Mouse (Mus musculus) lung, postnatal 25 days (tissue): Measurements from ENCODE around the gene Sf3a2.
A peak's percentile ranks its signal among the peaks of the same experiment; 100 is the strongest.

Experiments
- DNase-seq: peaks from one replicate; pipeline ENCODE4 v3.0.0; 2022; ENCODE audit warnings: low spot score

Sf3a2 gene

GRCm38 (mm10) chr10:80798150-80799006, at the start of gene Sf3a2, which contains the start of gene Plekhj1:
TSS of gene Sf3a2 (plus strand) at chr10:80798198.
TSS of gene Plekhj1 (minus strand) at chr10:80798626.
- DNase-seq = peak; percentile 96

- peak; percentile 51 for DNase-seq
Measured at GRCm38 (mm10) chr10:80748609-80749008, 49.4 kb upstream of the Sf3a2 start.

DNA sequence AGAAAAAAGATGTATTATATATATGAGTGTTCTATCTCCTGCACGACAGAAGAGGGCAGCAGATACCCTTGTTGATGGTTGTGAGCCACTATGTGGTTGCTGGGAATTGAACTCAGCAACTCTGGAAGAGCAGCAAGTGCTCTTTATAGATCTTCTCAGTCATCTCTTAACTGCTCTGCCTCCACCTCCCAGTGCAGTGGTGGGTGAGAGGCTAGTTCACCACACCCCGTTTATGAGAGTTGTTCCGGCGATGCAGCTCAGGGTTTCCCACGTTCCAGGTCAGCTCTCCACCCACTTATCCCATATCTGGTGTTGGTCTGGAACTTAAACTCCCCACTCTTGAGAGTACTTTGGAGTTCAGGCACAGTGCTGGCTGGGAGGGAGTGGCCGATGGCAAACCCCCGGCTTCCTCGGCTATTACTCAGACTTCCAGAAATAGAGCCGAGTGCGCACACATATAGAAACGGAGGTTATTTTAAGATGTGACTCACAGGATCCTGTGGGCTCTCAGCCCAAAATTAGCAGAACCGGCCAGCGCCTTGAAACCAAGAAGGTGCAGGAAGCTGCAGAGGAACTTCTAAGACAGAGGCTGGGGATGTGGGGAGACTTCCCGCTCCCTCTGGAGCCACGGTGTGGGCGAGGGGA, 46.7 kb upstream of the Sf3a2 start:
- peak; percentile 84 for DNase-seq

DNA sequence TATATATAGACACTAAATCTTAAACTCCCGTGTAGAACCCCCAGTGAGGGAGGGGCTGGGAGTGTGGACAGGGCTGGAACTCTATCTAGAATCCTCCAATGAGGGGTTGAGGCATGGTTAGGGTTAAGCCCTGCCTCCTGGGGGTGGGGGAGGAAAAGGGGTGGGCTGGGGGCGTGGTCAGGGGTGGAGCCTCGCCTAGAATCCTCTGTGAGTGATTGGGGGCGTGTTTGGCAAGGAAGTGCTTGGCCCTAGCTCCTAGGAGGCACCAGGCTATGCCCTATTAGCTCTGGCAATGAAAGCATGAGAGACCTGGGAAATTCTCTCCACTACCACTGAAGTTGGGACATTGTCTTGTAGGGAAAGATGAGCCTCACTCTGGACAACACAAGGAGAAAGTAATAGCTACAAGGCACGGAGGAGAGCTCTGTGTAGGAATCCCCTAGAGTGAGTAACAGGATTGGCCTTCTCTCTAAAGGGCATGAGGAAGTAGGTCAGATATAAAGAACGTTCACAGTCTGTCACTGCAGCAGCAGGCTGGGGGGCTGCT, 45.8 kb upstream of the Sf3a2 start:
- peak; percentile 77 for DNase-seq

DNA sequence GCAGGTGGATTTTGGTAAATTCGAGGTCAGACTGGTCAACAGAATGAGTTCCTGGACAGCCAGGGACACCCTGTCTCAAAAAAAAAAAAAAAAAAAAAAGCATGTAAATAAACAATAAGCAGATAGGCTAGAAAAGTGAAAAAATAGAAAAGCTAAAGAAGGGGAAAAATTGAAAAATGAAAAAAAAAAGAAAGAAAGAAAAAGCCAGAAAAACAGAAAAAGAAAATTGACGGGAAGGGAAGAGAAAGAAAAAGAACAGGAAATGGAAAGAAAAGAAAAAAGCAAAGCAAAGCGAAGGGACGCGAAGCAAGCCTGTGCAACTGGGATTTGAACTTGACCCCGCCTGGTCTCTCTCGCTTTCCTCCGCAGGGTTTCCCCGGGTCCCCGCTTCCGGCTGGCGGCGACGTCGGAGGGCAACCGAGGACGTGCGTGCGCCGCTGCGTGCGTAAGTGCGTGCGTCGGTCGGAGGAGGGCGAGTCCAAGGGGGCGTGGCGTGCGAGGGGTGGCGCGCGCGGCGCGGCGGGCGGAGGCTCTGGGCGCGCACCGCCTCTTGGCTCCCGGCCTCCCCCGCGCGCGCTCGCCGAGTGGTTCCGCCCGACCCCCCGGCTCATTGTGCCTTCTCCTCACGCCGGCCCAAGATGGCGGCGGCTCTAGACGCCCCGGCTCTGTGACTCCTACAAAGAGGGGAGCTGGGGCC, 43.3 kb upstream of the Sf3a2 start, which contains the start of gene Dot1l:
Gene Dot1l (plus strand): TSS at position 613 of the 697 bp plus-strand sequence.
- DNase-seq = peak; percentile 97

DNA sequence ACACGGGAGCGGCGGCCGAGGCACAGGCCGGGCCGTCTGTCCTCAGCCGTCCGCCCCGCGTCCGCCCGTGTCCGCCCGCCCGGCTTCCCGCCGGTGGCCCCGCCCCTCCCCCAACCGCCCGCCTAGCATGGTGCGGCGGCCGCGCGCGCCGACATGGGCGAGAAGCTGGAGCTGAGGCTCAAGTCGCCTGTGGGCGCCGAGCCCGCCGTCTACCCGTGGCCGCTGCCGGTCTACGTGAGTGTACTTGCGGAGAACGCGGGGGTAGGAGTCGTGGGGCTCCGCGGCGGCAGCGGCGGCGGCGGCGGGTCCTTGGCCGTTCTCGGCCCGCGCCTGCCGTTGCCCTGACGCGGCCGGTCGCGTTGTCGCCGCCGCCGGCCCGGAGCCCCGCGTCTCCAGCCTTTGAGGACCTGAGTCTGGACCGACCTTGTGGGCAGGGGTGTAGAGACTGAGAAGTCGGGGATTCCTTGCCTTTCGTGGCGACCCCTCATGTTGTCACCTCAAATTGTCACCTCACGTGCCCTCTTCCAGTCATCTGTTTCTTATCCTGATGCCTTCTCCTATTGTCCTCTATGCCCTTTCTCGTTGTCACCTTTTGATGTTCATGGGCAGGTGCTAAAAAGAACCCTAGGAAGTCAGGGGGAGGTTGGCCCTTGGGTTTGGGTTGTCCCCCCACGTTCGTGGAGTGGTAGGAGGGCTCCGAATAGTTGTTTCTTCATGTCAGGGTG, 42.5 kb upstream of the Sf3a2 start:
- no peak for DNase-seq

- DNase-seq = no peak
Measured at GRCm38 (mm10) chr10:80756099-80756498, 41.9 kb upstream of the Sf3a2 start.

DNA sequence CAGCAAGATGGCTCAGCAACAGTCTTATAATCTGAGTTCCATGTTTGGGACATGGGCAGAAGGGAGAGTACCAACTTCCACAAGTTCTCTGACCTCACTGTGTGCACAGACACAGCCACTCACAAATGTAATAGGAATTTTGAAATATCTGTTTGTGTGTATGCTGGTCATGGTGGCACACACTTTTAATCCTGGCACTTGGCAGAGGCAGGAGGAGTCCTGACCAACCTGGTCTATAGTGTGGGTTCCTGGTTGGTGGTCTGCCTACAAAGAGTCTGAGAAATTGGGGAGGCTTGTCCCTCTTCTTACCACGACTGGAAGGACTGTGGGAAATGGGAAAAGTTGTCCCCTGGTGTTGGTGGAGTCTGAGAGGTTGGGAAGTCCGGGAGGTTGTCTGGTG, 41.5 kb upstream of the Sf3a2 start:
- no peak for DNase-seq

- DNase-seq = no peak
Measured at GRCm38 (mm10) chr10:80756967-80757366, 41.0 kb upstream of the Sf3a2 start.

GRCm38 (mm10) chr10:80757717-80758116, 40.3 kb upstream of the Sf3a2 start:
- peak; percentile 83 for DNase-seq

- DNase-seq = no peak
Measured at GRCm38 (mm10) chr10:80758651-80759050, 39.3 kb upstream of the Sf3a2 start.

- DNase-seq = no peak
Measured at GRCm38 (mm10) chr10:80760596-80761524, 37.1 kb upstream of the Sf3a2 start.

- no peak for DNase-seq
Measured at GRCm38 (mm10) chr10:80761821-80762220, 36.2 kb upstream of the Sf3a2 start.

DNA sequence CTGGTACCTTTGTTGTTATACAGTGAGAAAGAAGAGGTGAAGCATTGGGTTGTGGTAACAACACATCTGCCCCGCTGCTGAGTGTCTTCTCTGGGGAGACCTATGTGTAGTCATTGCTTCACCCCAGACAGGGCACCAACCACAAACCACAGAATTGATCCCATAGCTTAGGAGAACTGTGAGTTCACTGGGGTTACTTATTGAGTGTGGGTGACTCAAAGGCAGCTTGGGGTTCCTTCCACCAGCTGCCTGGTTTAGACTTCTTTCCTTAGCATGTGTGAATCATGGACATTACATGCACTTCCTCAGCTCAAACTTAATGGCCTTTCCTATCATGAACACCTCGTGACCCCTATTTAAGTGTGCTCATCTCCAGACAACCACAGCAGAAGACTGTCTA, 34.5 kb upstream of the Sf3a2 start:
- no peak for DNase-seq

DNA sequence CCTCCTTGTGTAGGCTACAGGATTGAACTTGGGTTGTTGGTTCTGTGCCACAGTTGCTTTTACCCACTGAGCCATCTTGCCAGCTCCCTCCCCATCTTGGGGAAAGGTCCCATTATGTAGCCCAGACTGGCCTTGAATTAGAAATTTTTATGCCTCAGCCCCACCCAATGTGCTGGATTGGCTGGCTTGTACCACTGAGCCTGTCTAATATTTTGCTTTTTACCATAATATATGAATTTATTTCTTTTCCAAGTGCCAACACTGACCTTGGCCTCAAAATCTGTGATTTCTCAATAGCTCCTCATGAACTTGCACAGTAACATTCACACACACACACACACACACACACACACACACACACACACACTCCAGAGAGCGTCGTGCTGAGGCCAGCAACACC, 32.3 kb upstream of the Sf3a2 start:
- no peak for DNase-seq

DNA sequence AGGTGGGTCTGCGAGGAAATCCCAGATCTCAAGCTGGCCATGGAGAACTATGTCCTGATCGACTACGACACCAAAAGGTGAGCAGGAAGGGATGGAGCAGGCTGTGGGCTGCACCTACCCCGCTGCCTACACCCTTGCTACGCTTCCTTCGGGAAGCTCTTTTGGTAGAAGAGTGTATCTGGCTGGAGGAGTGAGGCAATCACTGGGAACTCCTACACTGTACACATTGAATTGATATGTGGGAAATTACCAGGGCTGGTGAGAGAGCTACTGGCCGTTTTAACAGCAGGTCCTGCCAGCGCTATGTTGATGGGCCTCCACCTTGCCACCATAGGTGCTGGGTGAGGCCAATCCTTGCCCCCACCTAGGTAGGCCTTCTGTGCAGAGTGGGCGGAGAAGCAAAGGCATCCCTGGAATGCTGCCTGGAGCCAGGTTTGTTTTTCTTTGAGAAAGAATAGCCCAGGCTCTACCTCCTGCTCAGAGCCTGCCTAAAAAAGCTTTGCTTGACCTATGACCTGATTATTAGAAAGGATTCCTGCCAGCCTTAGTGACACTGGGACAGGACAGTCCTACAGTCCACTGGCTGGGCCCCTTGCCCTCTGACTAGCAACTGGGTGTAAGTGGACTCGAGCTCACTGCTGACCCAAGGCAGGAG, 31.7 kb upstream of the Sf3a2 start:
- peak; percentile 51 for DNase-seq

- no peak for DNase-seq
Measured at GRCm38 (mm10) chr10:80768365-80768764, 29.6 kb upstream of the Sf3a2 start.

DNA sequence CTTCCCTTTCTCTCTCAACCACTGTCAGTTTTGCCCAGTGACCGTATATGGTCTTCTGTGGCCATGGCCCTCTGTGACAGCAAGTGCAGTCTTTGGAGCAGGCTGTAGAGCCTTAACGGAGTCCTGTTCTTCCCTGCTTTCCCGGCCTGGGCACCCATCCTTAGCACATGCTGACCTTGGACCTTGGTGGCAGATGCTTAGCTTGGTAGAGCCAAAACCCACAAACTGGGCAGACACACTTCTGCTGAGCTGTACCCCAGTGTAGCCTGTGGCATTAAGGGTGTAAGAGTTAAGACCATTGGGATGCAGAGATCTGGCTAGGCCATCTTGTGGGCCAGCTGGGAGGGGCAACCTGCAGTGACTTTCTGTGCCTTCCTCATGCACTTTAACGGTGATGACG, 24.2 kb upstream of the Sf3a2 start:
- DNase-seq = no peak

GRCm38 (mm10) chr10:80774549-80774948, 23.4 kb upstream of the Sf3a2 start:
- DNase-seq = peak; percentile 70

- DNase-seq = no peak
Measured at GRCm38 (mm10) chr10:80774981-80775380, 23.0 kb upstream of the Sf3a2 start.
